Mouse (Mus musculus): ENCODE results near the gene Btbd9.

- no peak for TF ChIP-seq CTCF (conservative IDR thresholded peaks at IDR 0.05; ENCODE audit: insufficient read depth, insufficient read length, low read depth, low read length)
- TF ChIP-seq POLR2A (IDR thresholded peaks at IDR 0.05; ENCODE audit: low read depth, low read length) = no peak
Measured at GRCm38 (mm10) chr17:30296069-30296468, 280.2 kb downstream of the Btbd9 start.
